Mouse (Mus musculus): ENCODE data around the gene Slain2. TPM values are rescaled to one million over a fixed set of nuclear protein-coding genes. Genes with fewer than 3 reads are reported as not detected.

Gene Slain2
- 18.9 and 21.6 TPM in 2 replicates for polyA plus RNA-seq (2012; rRNA removed; ENCODE audit: low replicate concordance)

DNA sequence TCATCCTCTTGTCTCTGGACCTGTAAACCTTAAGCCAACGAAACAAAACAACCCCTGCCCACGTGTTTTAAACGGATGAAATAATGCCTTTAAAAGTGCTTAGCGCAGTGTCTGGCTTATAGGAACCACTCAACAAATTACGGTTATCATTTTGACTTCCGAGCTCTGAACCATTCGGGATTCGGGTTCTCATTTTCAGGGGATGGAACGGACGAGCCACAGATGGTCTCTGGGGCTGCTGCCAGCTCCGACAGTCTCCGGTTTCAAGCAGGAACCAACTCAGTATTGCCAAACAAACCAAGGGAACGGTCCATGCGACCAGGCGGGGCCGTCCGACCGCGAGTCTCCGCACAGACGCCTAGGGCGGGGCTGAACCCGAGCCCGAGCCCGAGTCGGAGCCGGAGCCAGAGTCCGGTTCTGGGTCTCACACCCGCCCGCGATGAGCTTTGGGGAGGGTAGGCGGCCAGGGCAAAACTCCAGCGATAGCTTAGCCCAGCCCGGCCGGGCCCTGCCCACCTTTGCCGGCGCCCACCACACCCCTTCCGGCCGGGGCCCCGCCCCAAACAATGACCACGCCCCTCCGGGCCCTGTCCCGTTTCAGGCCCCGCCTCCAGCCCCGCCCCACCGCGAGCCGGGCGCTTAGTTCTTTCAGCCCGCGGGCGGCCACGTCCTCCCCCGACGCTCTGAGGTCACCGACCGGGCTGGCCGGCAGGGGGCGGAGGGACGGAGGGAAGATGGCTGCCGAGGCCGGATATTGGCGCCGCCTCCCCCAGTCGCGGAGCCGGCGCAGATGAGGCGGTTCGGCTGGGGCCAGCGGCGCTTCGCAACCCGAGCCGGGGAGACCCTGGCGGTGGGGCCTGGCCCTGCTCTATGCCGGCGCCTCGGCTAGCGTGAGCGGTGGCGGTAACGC is at the start of gene Slain2:
Gene Slain2 (plus strand): TSS at position 657 of the 910 bp plus-strand sequence.

DNA sequence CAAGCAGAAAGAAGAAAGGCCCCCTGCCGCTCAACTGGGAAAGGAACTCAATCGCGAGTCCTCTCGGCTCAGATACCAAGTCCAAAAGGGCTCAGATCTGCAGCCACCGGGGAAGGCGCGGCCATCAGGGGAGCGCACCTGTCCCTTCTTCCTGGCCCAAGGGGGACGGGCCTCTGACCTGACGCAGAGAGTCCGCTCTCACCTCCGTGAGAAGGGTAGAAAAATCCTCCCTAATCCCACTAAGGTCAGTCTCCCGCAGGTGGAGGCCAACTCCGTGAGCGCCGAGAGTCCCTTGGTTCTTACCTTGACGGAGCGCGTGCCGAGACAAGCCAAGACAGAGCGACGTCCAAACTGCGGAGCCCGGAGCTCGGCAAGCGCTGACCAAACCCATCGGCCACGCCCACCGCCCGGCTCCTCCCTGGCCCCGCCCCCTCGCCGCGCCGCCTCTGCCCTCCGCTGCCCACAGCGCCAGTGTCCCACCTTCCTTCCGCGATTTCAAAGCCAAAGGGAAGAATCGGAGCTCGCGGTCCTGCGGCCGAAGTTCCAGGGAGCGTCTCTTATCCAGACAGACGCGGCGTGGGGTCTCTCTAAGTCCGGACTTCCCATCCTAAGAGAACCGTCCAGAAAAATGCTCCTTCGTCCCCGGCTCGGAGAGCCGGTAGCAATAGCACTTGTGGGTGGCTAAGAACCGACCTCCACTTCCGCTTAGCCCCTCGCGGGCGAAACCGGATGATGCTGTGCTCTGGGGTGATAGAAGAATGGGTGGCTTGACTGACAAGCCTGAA is 45.8 kb upstream of the Slain2 start, which contains the start of gene Tec:
Gene Tec (minus strand): TSS at position 393 of the 785 bp plus-strand sequence.

DNA sequence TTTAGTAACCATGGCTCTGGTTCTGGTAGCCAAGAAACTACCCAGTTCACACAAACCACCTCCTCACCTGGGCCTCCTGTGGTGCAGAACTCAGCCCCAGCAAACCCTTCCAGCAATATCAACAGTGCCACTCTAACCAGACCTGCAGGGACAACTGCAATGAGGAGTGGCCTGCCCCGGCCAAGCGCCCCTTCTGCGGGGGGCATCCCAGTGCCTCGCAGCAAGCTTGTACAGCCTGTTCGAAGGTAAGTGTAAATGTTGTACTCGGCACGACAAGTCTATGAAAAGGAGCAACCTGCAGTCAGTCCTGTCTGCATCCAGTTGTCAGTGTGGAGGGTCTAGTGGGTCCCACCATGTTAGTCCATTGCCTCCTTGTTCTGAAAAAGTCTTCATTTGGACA is 60.5 kb downstream of the Slain2 start, which contains the start of gene Gm10135:
Gene Gm10135 (minus strand): TSS at position 101 of the 400 bp plus-strand sequence.

DNA sequence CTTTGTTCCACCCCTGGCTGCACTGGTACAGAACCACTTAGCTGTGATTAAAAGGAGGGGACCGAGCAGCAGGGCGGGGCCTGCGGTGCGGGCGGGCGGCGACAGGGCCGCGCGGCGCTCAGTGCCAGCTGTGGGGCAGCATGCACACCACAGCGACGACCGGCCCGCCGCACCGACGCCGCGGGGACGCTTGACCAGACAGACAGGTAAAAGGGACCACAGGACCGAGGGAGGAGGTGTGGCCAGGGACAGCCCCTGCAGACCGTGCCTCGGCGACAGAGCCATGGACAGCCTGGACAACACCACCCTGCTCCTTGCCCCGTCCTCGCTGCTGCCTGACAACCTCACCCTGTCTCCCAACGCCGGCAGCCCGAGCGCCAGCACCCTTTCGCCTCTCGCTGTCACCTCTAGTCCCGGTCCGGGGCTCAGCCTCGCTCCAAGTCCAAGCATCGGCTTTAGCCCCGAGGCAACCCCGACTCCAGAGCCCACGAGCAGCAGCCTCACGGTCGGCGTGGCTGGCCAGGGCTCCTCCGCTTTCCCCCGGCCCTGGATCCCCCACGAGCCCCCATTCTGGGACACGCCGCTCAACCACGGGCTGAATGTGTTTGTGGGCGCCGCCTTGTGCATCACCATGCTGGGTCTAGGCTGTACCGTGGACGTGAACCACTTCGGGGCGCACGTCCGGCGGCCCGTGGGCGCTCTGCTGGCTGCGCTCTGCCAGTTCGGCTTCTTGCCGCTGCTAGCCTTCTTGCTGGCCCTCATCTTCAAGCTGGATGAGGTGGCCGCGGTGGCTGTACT is 92.9 kb downstream of the Slain2 start, which contains the start of gene Slc10a4:
Gene Slc10a4 (plus strand): TSS at position 100 of the 798 bp plus-strand sequence.

Other genes with a start within 250 kb of the Slain2 start
- 0.26 and 0.60 TPM in 2 replicates for gene Txk, start 161.5 kb upstream of the Slain2 start, polyA plus RNA-seq (2012; rRNA removed; ENCODE audit: low replicate concordance)
- 1.9 and 6.1 TPM in 2 replicates for gene Tec, start 45.8 kb upstream of the Slain2 start, polyA plus RNA-seq (2012; rRNA removed; ENCODE audit: low replicate concordance)
- gene Gm10135, start 60.4 kb downstream of the Slain2 start, polyA plus RNA-seq (2012; rRNA removed; ENCODE audit: low replicate concordance): not detected in 2 replicates
- gene Slc10a4, start 92.6 kb downstream of the Slain2 start, polyA plus RNA-seq (2012; rRNA removed; ENCODE audit: low replicate concordance): 0.19 and 0.26 TPM in 2 replicates

Measured in subcutaneous adipose tissue, adult 2 months (tissue).